Mouse (Mus musculus) erythroid progenitor cell, adult 5-6 weeks (primary cell): ENCODE results near the gene Scn11a. TPM values are rescaled to one million over a fixed set of nuclear protein-coding genes. Genes with fewer than 3 reads are reported as not detected.

Experiments used
- ATAC-seq: replicated peaks from 2 replicates; pipeline ENCODE4 v1.8.0; 2016; ENCODE audit warnings: moderate number of reproducible peaks, mild to moderate bottlenecking, moderate TSS enrichment, inconsistent platforms; ENCODE audit not compliant: poor library complexity, low FRiP score, severe bottlenecking
- total RNA-seq, 2 experiments: library from RNA; stranded (forward) in 1 of 2; stranded (reverse) in 1 of 2; fragments of 150-400 nt in 1 of 2; fragments of 186-747, 209-891 nt in 1 of 2; gene quantifications; 2 replicates each; pipeline versions ENCODE4 v1.2.3 to v1.2.4; 2015 to 2017; ENCODE audit warnings: low replicate concordance in 2 of 2

Scn11a gene
- total RNA-seq (2015; ENCODE audit: low replicate concordance) (not detected in 2 replicates), total RNA-seq (2017; ENCODE audit: low replicate concordance) (not detected in 2 replicates)

DNA sequence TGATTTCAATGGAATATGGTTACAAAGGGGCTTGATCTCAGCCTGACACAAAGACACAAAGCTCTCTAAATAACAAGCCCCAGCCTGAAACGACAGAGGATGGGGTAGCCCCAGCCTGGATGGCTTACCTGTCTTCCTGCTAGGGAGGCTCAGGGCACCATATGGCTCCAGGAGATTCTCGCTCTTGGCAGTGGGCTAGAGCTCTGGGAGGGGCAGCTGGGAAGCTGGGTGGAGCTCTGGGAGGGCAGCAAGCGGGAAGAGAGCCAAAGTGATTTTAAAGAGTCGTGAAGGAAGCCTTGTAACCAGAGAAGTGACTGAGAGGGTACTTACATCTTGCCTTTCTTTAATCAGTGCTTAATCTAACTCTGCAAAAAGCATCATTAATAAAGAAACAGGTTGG lies at the start of gene Scn11a:
Scn11a (minus strand) TSS at position 160 of the 400 bp plus-strand sequence.
- no peak for ATAC-seq

DNA sequence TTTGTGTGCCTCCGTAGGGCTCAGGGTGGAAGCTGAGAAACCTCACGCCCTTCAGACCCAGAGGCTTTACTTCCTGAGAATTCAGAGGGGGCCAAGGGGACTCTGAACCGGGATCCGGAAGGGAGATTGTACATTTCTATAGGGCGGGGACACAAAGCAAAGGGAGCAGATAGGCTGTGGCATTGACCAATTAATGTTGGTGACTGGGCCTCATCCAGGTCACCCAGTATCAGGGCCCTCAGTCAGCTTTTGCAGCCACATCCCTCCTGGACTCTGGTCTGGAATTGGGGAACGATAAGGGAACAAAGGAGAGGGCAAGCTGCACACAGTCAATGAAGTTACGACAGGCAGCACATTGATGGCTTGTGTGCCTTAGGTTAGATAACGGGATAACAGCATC lies 28.9 kb upstream of the Scn11a start:
- no peak for ATAC-seq

DNA sequence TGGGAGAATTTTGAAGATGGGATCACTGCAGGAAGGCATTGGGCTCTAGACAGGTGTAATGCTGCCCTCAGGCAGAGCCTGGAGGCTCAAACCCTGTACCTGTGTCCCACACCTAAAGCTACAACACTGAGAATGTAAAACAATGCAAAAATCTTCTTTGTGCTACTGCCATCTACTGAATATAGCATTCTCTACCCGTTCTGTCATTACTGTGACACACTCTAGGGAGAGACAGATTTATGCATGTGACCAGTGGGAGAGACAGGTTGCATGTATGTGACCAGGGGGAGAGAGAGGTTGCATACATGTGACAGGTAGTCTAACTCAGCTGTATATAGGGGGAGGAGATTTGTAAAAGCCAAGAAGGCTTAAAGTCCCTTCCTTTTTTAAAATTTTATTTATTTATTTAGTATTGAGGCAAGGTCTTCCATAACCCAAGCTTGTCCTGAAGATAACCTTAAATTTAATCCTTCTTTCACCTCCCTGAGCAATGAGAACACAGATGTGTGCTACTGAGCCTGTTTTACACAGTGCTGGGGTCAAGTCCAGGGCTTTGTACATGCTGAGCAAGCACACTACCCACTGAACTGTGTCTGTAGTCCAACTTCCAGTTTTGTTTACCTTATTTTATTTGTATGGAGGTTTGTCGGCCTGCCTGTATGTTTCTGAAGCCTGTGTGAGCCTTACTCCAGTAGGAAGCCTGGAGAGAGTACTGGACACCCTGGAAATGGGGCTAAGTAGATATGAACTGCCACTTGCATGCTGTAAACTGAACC lies 28.0 kb upstream of the Scn11a start:
- no peak for ATAC-seq

DNA sequence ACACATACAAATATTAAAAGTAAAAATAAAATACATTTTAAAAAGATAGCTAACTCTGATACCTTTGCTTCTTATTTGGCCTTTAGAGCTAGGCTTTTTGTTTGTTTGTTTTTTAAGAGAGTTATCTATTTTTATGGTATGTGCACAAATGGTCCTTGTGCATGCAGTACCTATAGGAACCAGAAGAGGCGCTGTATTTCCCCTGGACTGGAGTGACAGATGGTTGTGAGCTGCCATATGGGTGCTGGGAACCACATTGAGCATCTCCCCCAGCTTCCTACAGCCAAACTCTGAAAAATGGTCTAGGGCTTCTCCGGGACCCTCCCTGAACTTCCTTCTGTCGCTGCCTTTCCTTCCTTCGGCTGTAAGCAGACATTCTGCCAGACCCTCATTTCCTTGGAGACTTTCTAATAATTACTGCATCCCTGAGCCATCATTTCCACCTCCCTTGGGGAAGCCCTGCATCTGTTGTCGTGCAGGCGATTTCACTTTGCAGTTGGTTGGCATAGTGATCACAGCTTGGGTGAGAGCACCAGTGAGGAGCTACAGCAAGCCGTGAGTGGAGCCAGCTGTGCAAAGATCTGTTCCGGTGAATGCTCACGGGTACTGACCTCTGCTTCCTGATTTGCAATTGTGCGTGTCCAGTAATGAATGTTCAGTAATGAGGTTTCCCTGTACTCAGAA lies 27.2 kb upstream of the Scn11a start:
- ATAC-seq: no peak

- no peak for ATAC-seq
Measured at GRCm38 (mm10) chr9:119849214-119849613, 24.0 kb upstream of the Scn11a start.

GRCm38 (mm10) chr9:119848671-119849070 lies 23.4 kb upstream of the Scn11a start:
- no peak for ATAC-seq

- no peak for ATAC-seq
Measured at GRCm38 (mm10) chr9:119847187-119847586, 21.9 kb upstream of the Scn11a start.

DNA sequence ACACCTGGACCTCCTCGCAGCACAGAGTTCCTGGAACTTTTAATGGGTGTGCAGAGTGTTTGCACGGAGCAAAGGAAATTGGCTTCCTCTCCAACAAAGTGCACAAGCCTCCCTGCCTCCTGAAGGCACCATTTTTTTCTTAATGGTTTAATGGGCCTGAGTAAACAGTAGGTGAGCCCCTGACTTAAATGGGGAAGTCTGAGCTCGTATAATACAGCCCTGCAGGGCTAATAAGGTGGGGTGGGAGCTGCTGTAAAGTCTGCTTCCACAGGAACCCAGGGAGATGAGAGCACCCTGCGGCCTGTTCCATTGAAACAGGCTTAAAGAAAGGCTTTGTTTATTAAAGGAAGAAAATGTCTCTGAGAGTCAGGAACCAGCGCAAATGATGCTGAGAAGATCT lies 19.5 kb upstream of the Scn11a start:
- ATAC-seq: no peak

- ATAC-seq: no peak
Measured at GRCm38 (mm10) chr9:119843549-119843948, 18.3 kb upstream of the Scn11a start.

DNA sequence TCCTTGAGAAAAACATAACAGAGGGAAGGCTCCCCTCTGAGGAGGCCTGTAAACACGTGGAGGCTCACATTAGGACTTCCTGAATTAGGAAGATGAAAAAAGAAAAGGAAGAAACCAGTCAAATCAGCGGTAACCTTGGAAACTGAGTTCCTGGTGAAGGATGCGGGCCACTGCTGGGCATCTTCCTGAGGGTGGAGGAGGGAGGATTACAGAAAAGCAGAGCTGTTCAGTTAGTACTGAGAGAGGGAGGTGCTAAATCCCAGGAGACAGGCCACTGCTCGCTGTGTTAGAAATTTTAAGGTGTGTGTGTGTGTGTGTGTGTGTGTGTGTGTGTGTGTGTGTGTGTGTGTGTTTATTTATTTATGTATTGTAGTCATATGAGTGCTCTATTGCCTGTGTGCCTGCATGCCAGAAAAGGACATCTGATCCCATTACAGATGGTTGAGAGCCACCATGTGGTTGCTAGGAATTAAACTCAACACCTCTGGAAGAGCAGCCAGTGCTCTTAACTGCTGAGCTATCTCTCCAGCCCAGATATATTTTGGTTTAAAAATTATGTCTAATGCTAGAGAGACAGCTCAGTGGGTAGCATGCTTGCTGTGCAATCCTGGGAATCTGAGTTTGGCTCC lies 17.4 kb upstream of the Scn11a start:
- ATAC-seq: no peak

DNA sequence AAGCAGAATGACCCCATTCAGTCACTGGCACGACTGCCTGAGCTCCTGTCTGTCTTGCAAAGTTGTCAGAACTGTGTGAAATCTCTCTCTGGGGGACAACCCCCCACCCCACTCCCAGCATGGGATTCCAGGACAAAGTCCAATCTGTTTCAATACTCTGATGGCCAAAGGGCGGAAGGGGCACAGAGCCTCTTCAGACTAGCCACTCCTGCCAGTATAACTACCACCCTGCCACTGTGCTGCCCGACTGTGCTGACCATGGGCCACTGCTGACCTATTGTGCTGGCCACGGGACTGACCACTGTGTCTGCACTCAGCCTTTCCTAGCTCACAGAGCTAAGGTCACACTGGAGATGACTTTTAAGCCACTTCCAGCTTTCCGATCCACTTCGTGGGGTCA lies 16.8 kb upstream of the Scn11a start:
- ATAC-seq: no peak

GRCm38 (mm10) chr9:119841159-119841558 lies 15.9 kb upstream of the Scn11a start:
- ATAC-seq: no peak

DNA sequence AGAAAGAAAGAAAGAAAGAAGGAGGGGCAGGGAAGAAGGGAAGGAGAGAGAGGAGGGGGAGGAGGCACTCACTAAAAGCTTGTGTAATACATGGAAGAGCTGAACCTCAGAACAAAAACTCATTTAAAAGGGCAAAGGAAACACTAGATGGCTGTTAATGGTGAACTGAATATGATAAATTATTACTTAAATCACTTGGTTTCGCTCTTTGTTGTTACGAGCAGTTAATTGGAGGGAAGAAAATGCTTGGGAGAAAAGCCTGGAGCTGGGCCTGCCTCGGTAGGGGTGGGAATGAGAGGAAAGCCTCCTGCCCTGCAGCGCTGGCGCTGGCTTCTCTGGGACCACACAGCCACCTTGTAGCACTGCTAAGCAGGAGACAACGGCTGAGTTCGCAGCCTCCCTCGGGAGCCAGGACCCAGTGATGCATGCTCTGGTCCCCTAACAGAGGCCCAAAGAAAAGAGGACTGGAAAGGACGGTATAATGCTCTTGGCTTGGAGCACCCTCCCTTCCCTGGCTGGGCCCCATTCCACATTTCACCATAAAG lies 10.4 kb upstream of the Scn11a start:
- no peak for ATAC-seq

GRCm38 (mm10) chr9:119831001-119831400 lies 5.7 kb upstream of the Scn11a start:
- no peak for ATAC-seq

DNA sequence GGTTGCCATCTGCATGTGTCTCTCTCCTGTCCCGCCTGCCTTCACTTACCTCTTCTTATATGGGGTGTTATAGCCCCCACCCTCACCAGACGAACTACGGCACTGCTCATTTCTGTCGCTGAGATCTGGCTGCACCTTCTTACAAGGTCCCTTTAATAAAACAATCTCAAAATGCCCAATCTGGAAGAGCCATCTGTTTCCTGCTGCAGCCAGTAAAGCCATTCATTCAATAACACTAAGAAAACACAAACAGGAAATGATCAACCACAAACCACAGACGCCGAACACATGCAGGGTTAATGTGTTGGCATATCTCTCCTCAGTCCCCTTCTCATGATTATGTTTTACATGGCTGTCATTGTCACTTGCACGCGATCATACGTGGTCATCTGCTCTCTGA lies 1.5 kb downstream of the Scn11a start:
- no peak for ATAC-seq

- ATAC-seq: no peak
Measured at GRCm38 (mm10) chr9:119813631-119814030, 11.6 kb downstream of the Scn11a start.

GRCm38 (mm10) chr9:119806491-119806890 lies 18.8 kb downstream of the Scn11a start:
- ATAC-seq: no peak

DNA sequence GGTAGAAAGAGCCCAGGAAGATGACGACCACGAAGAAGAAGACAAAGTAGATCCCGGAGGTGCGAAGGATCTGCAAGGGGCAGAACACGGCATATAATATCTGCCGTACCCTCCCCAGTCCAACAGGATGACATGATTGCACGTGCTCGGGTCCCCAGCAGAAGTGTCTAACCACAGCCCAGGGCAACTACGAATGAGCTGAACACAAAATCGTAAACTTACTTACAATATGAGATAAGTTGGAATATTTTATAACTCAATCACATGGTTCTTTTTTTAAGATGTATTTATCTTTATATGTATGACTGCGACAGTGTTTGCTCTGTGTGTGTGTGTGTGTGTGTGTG lies 20.8 kb downstream of the Scn11a start:
- no peak for ATAC-seq

DNA sequence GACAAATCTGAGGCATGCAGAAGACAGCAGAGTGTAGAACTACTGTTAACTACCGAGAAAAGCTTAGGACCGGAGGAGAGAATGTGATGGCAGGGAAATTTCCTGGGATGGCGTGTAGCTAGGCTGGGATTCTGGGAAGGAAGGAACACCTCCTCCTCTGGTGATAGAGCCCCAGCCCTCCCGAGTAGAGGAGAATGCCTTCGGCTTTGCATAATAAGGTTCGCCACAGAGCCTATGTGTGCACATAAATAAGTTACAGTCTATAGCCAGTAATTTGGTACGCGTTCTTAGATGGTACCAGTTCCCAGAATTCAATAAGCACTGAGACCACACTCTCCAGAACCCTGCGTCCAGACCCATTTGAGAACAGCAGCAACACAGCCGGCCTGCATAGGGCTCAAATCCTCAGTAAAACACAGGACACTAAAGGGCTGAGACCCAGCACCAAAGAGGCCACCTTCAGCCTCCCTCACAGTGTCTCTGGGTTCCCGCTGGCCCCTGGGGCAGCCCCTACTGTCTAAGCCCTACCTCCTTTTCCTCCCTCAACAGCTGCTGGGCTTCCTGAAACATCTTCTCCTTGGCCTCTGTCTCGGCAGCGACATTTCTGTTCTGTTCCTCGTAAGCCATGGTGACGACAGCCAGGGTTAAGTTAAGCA lies 21.3 kb downstream of the Scn11a start:
- no peak for ATAC-seq

- no peak for ATAC-seq
Measured at GRCm38 (mm10) chr9:119803169-119803827, 22.0 kb downstream of the Scn11a start.
